Mouse (Mus musculus) naive thymus-derived CD4-positive, alpha-beta T cell, adult 2 months (primary cell): ENCODE measurements around the gene Cd151.
A peak's percentile ranks its signal among the peaks of the same experiment; 100 is the strongest.
"Not testable (repeated sequence)": the region's sequence is repeated elsewhere in the genome, so short reads cannot be mapped to it uniquely, and the experiment has no call there.

ENCODE experiments used
- DNase-seq: peaks from one replicate; pipeline ENCODE4 v3.0.0-alpha.2; 2011; ENCODE audit warnings: low read depth

The Cd151 gene

DNA sequence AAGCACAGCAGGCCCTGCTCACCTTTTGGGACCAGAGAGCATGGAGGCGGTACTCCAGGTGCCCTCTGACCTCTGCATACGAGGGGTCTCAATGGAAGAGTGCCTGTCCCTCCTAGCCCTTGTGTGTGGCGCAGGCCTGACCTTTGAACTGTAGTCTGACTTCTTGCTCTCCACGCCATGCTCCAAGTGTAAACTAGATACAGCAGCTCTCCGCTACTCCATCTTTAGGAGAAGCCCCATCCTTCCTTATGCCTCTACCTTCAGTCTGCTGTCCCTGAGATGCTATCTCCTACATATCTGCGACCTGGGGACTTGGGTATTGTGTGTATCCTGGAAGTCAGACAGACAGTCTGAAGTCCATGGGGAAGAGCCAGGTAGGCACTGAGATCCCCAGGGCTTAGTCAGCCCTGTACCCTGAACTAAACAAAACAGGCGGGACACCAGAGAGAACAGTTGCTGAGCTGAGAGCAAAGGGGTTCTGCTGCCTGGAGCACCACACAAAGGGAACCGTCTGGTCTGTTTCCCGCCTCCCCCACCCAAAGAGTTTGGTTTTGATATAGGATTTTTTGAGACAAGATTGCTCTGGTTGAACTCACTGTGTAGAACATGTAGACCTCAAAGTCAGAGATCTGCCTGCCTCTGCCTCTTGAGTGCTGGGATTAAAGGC is 31.2 kb upstream of the Cd151 start:
- no peak for DNase-seq

DNA sequence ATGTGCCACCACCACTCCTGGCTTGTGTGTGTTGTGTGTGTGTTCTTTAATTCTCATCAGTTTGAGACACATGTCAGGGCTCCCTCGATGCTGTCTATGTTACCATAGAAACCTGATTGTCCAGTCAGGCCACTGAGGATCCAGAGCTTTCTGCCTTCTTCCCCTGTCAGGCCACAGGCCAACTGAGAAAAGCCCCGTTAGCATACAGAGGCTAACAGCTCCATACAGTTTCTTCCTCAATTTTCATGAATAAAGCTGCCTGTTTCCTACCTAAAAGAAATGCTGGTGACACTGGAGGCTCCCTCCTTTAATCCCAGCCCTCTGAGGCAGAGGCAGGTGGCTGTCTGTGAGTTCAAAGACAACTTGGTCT is 30.7 kb upstream of the Cd151 start:
- no peak for DNase-seq

DNA sequence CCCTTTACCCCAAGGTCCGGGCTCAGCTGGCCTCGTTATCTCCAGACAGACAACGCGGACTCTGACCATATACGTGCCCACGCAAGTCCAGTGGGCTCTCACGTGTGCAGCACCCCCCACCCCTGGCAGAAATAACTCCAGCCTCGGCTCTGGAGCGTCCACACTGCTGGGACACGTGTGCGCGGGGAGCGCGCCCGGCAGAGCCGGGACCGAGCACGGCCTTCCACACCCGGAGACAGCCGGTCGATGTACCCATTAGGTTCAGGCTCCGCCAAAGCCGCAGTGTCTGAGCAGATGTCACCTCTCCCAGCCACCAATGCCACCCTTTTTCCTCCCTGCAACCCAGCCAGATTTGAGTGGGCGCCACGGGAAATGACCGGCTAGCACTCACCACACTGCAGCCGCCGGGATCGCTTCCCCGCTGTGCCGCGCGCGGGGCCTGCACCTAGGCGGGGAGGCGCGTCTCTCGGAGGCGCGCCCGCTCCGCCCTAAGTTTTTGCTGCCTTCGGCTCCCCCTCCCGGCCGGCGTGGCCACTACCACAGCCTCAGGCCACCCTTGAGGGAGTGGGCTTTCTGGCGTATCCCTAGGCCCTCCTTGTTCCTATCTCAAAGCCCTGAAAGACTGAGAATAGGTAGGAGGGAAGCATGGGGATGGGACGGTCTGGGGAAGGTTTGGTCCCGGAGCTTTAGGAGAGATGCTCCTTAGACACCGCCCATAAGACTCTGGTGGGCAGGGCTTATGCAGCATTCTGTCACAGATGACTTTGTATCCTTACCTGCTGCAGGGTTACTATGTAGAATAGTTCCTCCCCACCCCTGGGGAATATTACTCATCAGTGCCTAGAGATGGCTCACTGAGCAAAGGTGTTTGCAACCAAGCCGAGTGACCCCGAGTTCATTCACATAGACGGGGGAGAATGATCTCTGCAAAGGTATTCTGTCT is 29.7 kb upstream of the Cd151 start, which contains the start of gene Slc25a22:
Gene Slc25a22 (minus strand): TSS at position 715 of the 943 bp plus-strand sequence.
- peak; percentile 87 for DNase-seq

DNA sequence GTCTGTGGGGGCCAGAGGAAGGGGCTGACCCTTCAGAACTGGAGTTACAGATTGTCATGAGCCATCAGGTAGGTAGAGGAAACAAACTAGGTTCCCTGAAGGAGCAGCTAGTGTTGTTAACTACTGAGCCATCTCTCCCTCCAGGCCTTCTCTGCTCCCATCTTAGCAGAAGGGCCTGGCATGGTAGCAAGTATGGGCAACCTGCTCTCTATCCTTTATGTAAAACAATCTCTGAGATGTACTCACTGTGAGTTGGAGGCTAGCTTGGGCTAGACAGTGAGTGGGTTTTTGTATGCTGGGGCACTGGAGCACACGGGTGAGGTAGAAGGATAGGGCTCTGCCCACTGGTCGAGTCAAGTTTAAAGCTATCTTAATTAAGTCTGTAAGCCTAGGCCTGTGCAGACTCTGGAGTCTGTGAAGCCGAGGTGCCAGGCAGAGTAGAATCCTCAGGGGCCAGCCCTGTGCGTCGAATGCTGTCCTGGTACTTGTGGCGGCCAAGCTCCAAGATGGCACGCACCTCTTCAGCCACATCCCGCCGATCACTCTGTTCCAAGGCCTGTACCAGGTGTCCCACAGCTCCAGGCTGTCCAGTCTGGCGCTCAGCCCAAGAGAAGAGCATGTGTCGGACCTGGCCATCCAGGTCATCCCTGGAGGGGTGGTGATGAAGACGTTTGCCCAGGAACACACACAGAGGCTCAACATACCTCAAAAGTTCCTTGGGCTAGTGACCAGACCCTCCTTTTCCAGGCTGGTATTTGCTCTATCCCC is 28.8 kb upstream of the Cd151 start:
- no peak for DNase-seq

DNA sequence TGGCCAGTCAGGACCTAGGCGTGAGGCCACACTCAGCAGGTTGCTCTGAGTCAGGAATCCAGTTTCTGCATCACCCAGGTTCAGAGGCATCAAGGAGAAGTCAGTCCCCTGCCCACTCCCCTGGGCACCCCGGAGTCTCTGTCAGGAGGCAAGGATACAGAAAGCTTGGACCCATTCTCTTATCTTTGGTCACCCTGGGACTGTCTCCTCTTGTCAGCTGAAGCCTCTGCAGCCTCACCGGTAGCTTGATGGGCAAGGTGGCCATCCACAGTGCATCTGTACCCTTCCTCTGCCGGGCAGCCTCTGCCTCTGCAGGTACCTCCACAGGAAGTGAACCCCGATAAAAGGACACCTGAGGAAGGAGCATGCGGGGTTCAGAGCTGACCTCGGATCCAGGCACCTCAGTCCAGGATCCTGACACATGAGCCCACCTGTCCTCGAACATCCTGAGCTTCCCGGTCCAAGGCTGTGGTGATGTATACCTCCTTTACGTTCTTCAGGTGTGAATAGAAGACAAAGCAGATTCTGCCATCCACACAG is 28.0 kb upstream of the Cd151 start:
- DNase-seq: no peak

DNA sequence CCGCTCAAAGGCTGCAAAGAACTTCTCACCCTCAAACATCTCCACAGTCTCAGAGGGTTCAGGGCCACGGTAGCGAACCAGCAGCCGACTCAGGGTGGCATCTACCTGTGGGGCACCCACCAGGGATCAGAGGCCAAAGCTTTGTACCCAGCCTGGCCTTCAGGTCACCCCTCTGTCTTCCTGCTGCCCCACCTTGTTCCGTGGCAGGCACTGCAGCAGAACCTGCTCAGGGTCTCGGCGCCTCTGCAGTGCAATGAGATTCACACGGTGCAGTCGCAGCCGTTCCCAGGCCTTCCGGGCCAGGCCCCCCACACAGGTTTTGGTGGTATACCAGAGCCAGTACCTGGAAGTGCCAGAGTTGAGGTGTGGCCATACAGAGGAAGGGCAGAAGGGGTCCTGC is 27.4 kb upstream of the Cd151 start:
- no peak for DNase-seq

DNA sequence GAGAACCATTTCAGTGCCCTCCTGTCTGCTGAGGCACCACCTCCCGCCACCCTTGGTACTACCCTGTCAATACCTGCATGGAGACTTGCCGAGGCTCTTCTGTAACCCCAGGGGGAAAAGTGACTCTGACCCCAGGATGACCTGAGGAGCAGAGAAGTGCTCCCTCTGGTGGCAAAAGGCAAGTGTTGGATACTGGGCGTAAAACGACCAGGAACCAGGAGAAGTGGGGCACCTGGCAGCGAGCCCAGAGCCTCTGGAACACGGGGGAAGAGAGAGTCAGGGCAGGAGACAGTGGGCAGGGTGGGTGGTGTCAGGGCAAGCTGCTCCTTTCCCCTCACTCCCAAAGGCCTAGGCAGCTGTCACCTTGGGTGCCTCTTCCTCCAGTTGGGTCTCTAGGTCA is 26.6 kb upstream of the Cd151 start:
- DNase-seq: peak; percentile 74

DNA sequence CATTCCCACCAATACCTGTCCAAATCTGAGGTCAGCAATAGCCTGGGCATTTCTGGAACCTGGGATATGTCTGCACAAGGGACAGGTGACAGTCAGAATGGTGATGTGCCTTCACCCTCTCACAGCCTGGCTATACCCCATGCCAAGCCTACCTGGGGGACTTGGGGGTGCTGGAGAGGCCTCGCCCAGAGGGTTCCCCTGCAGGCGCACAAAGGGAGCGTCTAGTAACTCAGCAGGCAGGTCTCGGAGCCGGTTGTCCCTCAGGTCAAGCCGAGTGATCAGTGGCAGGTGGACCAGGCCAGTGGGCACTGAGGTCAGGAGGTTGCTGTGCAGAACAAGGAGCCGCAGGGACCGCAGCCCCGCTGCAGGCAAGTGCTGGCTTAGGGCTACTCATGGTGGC is 25.7 kb upstream of the Cd151 start:
- no peak for DNase-seq

DNA sequence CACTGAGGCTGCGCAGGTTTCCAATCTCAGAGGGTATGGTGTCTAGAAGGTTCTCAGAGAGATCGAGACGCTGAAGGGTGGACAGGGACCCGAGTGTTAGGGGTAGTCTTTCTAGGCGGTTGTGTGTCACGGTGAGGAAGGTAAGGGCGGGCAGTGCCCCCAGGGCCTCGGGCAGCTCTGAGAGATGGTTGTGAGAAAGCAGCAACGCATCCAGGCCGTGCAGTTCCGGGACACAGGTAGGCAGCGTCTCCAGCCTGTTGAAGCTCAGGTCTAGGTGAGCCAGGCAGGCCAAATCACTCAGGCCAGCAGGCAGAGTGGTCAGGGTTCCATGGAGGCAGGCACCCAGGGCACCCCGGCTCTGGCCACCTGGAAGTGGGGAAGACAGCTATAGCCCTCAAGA is 25.0 kb upstream of the Cd151 start:
- DNase-seq: no peak

DNA sequence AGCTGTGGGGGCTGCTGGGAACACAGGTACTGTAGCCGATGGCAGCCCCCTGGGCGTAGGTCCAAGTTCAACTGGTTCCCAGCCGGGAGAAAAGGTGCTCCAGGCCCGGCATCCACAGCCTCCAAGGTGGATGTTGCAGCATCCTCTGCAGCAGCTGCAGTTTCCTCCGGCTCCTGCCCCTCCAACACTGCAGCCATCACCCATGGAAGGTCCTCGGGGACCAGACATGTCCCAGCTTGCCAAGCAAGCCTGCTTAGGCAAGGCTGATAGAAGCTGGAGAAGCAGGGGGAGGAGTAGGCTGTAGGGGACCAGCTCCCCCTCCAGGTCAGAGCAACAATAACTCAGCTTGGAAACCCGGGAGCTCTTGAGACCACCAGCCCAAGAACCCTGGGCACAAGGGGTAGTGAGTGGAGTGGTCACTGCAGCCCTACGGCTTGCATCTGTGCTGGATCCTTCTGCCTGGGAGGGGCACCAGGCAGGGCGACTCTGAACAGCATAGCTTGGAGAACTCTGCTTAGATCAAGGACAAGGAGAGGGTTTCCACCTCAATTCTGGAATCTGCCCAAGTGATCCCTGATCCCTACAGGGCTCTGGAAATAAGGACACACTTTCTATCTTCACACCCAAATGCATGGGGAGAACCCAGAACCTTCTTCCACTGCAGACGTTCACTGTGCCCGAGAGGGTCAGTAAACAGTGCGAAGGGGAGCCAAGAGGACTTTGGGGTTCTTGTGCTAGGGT is 23.9 kb upstream of the Cd151 start:
- no peak for DNase-seq

DNA sequence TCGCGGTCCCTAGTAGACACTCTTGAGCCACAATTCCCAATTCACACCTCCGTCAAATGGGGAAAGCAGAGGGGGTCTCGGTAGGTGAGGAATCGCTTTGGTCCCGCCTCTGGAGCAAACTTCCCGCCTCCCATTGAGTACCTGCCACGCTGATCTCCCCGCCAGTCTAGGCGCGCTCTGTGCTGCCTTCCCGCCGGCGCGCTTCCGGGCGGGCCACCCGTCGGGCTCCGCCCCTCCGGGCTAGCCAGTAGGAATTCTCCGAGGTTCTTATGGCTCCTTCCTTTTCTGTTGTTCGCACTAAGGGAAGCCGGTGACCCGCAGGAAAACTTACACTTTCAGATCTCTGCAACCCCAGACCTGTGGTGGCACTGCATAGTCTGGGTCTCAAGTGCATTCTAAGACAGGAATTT is 23.4 kb upstream of the Cd151 start, which contains the start of gene Pidd1:
Gene Pidd1 (minus strand): TSS at position 198 of the 410 bp plus-strand sequence.
- DNase-seq: peak; percentile 66

DNA sequence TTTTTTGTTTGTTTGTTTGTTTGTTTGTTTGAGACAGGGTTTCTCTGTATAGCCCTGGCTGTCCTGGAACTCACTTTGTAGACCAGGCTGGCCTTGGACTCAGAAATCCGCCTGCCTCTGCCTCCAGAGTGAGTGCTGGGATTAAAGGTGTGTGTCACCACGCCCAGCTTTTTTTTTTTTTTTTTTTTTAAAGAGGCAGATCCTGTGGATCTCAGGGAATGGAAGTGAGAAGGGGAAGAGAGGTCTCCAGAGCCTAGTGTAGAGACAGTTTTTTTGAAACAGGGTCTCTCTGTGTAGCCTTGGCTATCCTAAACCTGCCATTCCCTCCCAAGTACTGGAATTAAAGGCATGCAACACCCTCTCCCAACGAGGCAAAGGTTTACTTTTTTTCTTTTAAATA is 20.8 kb upstream of the Cd151 start:
- not testable (repeated sequence) for DNase-seq

DNA sequence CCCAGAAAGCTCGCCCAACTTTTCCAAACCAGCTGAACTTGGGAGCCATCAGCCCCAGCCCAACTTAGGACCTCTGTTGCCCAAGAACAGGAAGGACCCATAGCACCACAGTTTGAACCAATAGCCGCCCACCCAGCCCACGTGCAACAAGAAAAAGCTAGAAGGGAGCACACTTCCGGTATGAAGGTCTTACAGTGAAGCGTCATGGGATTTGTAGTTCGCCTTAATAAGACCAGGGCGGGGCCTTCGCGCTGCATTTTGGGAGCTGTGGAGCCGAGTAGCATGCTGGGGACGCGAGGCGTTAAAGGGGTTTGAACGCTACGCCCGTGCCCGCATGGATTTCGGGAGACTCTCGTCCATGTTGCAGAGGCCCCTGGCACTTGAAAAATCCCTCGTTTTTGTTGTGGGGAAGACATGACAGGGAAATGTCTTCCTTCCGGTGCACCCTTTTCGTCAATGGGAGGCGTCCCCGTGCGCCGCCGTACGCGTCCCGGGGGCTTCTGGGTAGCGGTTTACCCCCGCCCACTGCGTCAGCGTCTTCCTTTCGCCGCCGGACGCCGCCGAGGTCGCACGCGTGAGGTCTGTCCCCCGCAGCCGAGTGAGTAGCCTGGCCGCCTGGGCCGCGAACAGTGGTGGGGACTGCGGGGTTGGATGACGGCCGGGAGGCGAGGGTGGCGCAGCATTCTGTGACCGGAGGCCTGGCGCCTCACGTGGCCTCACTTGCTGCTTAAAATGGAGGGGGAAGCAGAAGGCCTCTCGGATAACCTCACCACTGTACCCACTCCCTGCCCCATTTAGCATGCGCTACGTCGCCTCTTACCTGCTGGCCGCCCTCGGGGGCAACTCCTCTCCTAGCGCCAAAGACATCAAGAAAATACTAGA is 19.8 kb upstream of the Cd151 start, which contains the start of gene Rplp2:
Gene Rplp2 (plus strand): TSS at position 261 of the 882 bp plus-strand sequence.
- DNase-seq: peak; percentile 95

DNA sequence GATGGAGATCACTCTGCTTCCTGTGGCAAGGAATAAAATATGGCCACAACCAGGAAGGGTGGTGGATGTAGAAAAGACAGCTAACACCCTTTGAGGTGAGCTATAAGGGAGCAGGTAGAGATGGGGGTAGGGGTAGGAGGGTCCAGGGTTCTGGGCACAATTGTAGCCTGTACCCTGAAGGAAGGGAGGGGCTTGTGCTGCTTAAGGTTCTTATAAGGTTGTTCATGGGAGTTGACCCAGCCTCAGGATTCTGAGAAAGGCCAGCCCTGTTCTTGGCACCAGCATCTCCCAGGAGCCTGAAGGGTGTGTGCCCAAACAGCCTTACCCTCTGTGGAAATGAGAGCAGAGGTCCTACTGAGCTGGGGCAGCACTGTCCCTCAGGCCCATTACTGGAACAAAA is 15.3 kb upstream of the Cd151 start:
- DNase-seq: no peak

DNA sequence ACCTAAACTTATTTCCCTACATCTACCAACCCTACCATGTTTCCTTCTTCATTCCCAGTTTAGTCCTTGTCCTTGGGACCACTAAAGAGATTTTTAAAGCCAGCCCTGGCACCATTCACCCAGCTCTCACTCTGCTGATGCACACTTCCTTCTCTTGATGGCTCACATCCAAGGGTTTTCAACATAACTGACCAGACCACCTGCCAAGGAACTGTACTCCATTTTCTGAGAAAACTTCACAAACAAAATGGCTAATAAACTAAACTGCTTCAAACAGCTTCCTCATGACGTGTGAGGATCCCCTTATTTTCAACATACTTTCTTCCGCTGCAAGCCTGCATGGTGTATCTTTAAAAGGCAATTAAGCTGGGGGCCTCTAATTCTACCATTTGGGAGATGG is 13.6 kb upstream of the Cd151 start:
- no peak for DNase-seq

DNA sequence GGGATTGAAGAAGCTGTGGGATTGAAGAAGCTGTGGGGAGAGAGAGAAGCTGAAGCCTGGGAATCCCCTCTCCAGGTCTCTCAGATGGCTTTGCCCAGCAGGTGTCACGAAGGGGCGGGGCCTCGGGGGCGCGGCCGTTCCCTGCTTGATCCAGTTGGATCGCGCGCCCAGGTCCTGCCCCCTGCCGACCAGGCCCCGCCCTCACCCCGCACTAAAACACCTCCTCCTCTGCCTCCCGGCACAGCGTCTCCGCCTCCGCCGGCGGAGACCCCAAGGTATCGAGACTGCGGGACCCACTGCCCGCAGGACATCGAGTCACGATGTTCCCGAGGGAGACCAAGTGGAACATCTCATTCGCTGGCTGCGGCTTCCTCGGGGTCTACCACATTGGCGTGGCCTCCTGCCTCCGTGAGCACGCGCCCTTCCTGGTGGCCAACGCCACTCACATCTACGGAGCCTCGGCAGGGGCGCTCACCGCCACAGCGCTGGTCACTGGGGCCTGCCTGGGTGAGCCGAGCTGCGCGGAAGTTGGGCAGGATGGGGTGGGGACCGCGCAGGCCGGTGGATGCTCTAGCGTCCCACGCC is 12.1 kb upstream of the Cd151 start, which contains the start of gene Pnpla2:
Gene Pnpla2 (plus strand): TSS at position 232 of the 585 bp plus-strand sequence.
- DNase-seq: peak; percentile 94

DNA sequence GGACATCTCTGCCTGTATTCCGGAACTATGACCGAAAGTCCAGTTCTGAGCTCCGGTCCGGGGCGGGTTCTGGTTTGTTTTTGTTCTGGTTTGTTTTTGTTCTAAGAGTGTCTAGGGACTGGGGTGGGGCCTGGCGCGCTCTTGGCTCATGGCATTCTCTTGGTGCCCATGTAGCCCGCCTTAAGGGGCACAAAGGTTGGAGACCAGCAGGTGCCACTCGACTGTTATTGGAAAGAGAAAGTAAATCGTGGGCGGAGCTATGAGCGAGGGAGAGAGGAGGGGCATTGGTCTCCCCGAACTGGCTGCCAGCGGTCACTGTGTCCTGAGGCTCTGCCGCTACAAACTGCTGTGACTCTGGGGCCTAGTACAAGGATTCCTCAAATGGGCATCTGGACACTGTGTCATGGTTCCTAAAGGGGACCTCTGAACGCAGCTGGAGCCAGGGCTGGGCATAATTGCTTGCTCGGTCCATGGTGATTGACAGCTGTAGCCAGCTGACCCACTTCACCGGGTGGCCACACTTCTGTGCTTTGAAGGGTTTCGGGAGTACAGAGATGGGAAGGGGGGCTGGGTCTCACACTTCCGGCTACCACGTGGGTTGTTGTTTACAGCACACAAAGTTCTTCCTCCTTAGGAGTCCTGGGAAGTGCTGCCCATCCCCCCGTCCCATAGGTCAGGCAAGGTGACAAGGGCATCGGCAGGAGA is 11.4 kb upstream of the Cd151 start:
- peak; percentile 74 for DNase-seq

DNA sequence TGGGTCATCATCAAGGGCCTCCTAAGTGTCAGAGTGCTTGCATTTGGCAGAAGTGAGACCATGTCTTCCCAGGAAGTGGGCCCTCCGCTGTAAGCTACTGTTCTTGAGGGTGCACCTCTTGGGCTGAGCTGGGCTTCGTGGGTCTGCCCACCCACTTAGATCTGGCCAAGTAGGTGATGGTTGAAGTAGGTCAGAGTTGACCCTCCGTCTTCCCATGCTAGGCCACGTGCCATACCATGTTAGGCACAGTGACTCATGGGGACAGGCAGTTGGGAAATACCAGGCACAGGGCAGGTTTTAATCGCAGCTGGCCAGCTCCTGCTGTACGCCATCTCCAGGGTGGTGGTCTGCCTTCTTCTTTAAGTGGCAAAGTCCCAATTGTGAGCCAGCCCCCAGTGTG is 10.5 kb upstream of the Cd151 start:
- no peak for DNase-seq

DNA sequence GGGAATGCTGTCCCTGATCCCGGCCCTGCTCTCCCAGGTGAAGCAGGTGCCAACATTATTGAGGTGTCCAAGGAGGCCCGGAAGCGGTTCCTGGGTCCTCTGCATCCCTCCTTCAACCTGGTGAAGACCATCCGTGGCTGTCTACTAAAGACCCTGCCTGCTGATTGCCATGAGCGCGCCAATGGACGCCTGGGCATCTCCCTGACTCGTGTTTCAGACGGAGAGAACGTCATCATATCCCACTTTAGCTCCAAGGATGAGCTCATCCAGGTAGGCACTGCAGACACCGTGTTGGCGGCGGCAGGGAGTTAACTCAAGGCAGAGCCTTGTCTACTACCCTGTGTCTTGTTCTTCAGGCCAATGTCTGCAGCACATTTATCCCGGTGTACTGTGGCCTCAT is 10.0 kb upstream of the Cd151 start:
- no peak for DNase-seq
